8 mouse cellular contexts compared by ENCODE assay signal in genomic region chr4:59360704-59361103, GRCm38 (mm10).
DNase-seq lines count a peak whose midpoint lies in the region; ATAC-seq and TF ChIP-seq lines count a peak whose summit lies in the region.

No protein-coding gene starts in this region.

- no peaks in the 10 kb centered on the region for H3K79me2 ChIP-seq in liver, adult 2 months (ENCODE audit: control insufficient read depth, insufficient read depth, low read length)

- TF ChIP-seq CTCF in liver, adult 2 months (IDR thresholded peaks at IDR 0.05; ENCODE audit: low read depth, low read length), result peak; percentile 89

- no peaks in the 10 kb centered on the region for H3K9me3 ChIP-seq in intestine, embryonic 14.5 days (ENCODE audit: control insufficient read depth, low read length)
- H3K9me3 ChIP-seq in intestine, embryonic 16.5 days (ENCODE audit: control insufficient read depth, low read length), result no peaks in the 10 kb centered on the region
- no peaks in the 10 kb centered on the region for H3K9me3 ChIP-seq in kidney, embryonic 14.5 days (ENCODE audit: control insufficient read depth, low read length)

- ATAC-seq in intestine, embryonic 14.5 days (replicated peaks; ENCODE audit: low FRiP score, low TSS enrichment, low read depth), result no peak
- ATAC-seq in intestine, embryonic 16.5 days, result no peak
- no peak for ATAC-seq in kidney, embryonic 14.5 days (ENCODE audit: low FRiP score, low TSS enrichment)

- H3K27ac ChIP-seq in intestine, embryonic 14.5 days (ENCODE audit: low read depth), result no peak overlapping the region
- H3K27ac ChIP-seq in intestine, embryonic 16.5 days (ENCODE audit: low read length), result no peak overlapping the region
- peak overlapping the region; percentile 61; the same call in 1 of the 2 replicates for H3K27ac ChIP-seq in kidney, embryonic 14.5 days (ENCODE audit: low read depth, low read length)
- no peak overlapping the region for H3K27ac ChIP-seq in liver, adult 2 months (replicated peaks; ENCODE audit: insufficient read depth, low read depth, low read length)

- peaks cover 20% of the 10 kb centered on the region for H3K4me1 ChIP-seq in intestine, embryonic 14.5 days (replicated peaks; ENCODE audit: control insufficient read depth, insufficient read depth, low read length)
- peaks cover 29% of the 10 kb centered on the region for H3K4me1 ChIP-seq in intestine, embryonic 16.5 days (ENCODE audit: control insufficient read depth, insufficient read depth, low read length)
- H3K4me1 ChIP-seq in kidney, embryonic 14.5 days (ENCODE audit: control insufficient read depth, insufficient read depth, low read length), result peaks cover 25% of the 10 kb centered on the region
- H3K4me1 ChIP-seq in liver, adult 2 months (ENCODE audit: control insufficient read depth, insufficient read depth, low read length), result no peaks in the 10 kb centered on the region

- no peak overlapping the region for H3K4me3 ChIP-seq in intestine, embryonic 14.5 days (ENCODE audit: low read depth, low read length)
- H3K4me3 ChIP-seq in intestine, embryonic 16.5 days (ENCODE audit: low read length), result no peak overlapping the region
- no peak overlapping the region for H3K4me3 ChIP-seq in kidney, embryonic 14.5 days (ENCODE audit: low read length)
- H3K4me3 ChIP-seq in liver, adult 2 months (ENCODE audit: insufficient read depth, low read depth, low read length), result no peak overlapping the region

- H3K4me2 ChIP-seq in intestine, embryonic 14.5 days (ENCODE audit: low read length), result 0 out of 2 replicates have a peak overlapping the region, but pooled peaks have one; percentile 1
- no peak overlapping the region for H3K4me2 ChIP-seq in intestine, embryonic 16.5 days (ENCODE audit: low read depth, low read length)
- 0 out of 2 replicates have a peak overlapping the region, but pooled peaks have one; percentile 6 for H3K4me2 ChIP-seq in kidney, embryonic 14.5 days (replicated peaks; ENCODE audit: low read depth, low read length)

- no peaks in the 10 kb centered on the region for H3K36me3 ChIP-seq in intestine, embryonic 14.5 days (ENCODE audit: control insufficient read depth, insufficient read depth, low read length)
- H3K36me3 ChIP-seq in intestine, embryonic 16.5 days (ENCODE audit: control insufficient read depth, insufficient read depth, low read length), result no peaks in the 10 kb centered on the region
- H3K36me3 ChIP-seq in kidney, embryonic 14.5 days (ENCODE audit: control insufficient read depth, insufficient read depth, low read length), result no peaks in the 10 kb centered on the region
- H3K36me3 ChIP-seq in liver, adult 2 months (ENCODE audit: control insufficient read depth, insufficient read depth, low read length), result no peaks in the 10 kb centered on the region
- peaks cover 2% of the 10 kb centered on the region; the same call in 1 of the 2 replicates for H3K36me3 ChIP-seq in splenic B cell, adult 2 months (ENCODE audit: control insufficient read depth, insufficient read depth, low read length, poor library complexity, severe bottlenecking)

- 3% methylated on average over 15 of the region's 15 CpGs for WGBS in intestine, embryonic 14.5 days
- WGBS in intestine, embryonic 16.5 days, result 3% methylated on average over 15 of the region's 15 CpGs
- WGBS in kidney, embryonic 14.5 days, result 3% methylated on average over 15 of the region's 15 CpGs
- 1% methylated on average over 15 of the region's 15 CpGs for WGBS in liver, adult 2 months

- peak; percentile 91 for DNase-seq in intestine, embryonic 14.5 days (ENCODE audit: low spot score)
- DNase-seq in cerebellum, postnatal 14 days, result peak; percentile 88 to 92
- DNase-seq in gastrocnemius, postnatal 10 days, result peak; percentile 86
- peak; percentile 50 for DNase-seq in liver, adult 2 months (ENCODE audit: extremely low read depth, low read depth, low spot score)
- DNase-seq in naive thymus-derived CD4-positive, alpha-beta T cell, adult 2 months (ENCODE audit: low read depth), result peak; percentile 88
- peak; percentile 85 for DNase-seq in splenic B cell, adult 2 months (ENCODE audit: low read depth, low spot score)

- no peak for TF ChIP-seq POLR2A in liver, adult 2 months (IDR thresholded peaks at IDR 0.05; ENCODE audit: extremely low read depth, insufficient read depth, low read length)

- no peak overlapping the region for H3K9ac ChIP-seq in intestine, embryonic 14.5 days (ENCODE audit: low read length)
- H3K9ac ChIP-seq in intestine, embryonic 16.5 days (ENCODE audit: low read depth, low read length), result no peak overlapping the region
- no peak overlapping the region for H3K9ac ChIP-seq in kidney, embryonic 14.5 days (ENCODE audit: low read depth, low read length)
- H3K9ac ChIP-seq in liver, adult 2 months (ENCODE audit: low read depth, low read length), result no peak overlapping the region

- H3K27me3 ChIP-seq in intestine, embryonic 14.5 days (replicated peaks; ENCODE audit: control insufficient read depth, insufficient read depth, low read length), result no peaks in the 10 kb centered on the region
- no peaks in the 10 kb centered on the region for H3K27me3 ChIP-seq in intestine, embryonic 16.5 days (replicated peaks; ENCODE audit: control insufficient read depth, insufficient read depth, low read length)
- H3K27me3 ChIP-seq in kidney, embryonic 14.5 days (ENCODE audit: control insufficient read depth, insufficient read depth, low read length), result no peaks in the 10 kb centered on the region
- H3K27me3 ChIP-seq in liver, adult 2 months (ENCODE audit: control insufficient read depth, insufficient read depth, low read length), result no peaks in the 10 kb centered on the region
- H3K27me3 ChIP-seq in splenic B cell, adult 2 months (ENCODE audit: control insufficient read depth, insufficient read depth, low read length, poor library complexity, severe bottlenecking), result no peaks in the 10 kb centered on the region
